Mouse (Mus musculus) c-Kit-positive CD71-positive TER-119-negative erythroid progenitor cells, embryonic 14.5 days (primary cell): ENCODE data around the gene Atat1.

Source experiments
- DNase-seq: peaks from one replicate; pipeline ENCODE4 v3.0.0-alpha.2; 2013; ENCODE audit warnings: low read depth

Gene Atat1

DNA sequence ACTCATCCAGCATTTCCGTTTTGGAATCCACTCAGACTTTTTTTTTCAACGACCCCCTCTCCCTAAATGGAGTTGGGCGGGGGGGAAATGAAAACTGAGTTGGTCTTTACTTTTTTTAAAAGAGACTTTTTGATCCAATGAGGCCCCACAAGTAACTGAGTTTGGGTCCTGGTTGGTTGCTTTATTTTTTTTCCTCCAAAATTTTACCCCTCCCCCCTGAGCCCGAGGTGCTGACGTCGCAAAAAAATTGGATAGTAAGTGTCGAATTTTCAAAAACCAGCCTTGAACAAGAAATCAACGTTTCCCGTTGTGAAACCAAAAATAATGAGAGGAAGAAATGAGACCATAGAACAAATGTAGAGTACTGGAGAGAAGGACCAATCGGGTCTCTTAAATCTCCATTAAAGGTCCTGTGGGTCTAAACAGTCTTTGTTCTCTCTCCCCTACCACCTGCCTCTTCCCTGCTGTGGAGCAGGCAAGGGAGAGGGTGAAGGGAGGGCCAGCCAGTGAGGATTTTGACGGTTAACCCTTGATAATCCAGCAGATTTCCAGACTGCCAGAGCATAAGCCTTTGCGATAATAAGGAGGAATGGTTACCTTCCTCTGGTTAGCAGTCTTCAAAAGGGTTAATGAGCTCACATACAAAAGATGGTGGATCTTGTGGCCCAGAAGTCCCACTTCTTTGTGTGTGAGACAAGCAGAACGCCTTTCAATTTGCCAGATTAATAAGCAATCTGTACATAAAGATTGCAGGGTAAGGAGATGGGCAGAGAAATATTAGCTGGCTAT is 7.8 kb upstream of the Atat1 start:
- DNase-seq, result peak; percentile 63

- no peak for DNase-seq
Measured at GRCm38 (mm10) chr17:35917143-35917462, 7.2 kb upstream of the Atat1 start.

- peak; percentile 96 for DNase-seq
Measured at GRCm38 (mm10) chr17:35916297-35917142, 6.6 kb upstream of the Atat1 start, which contains the start of the genes Mrps18b and Ppp1r10. Mrps18b (minus strand) TSS chr17:35916389. Ppp1r10 (plus strand) TSS chr17:35916434.

GRCm38 (mm10) chr17:35915538-35916296 is 5.8 kb upstream of the Atat1 start:
- no peak for DNase-seq

GRCm38 (mm10) chr17:35914975-35915374 is 5.1 kb upstream of the Atat1 start:
- DNase-seq, result no peak

DNA sequence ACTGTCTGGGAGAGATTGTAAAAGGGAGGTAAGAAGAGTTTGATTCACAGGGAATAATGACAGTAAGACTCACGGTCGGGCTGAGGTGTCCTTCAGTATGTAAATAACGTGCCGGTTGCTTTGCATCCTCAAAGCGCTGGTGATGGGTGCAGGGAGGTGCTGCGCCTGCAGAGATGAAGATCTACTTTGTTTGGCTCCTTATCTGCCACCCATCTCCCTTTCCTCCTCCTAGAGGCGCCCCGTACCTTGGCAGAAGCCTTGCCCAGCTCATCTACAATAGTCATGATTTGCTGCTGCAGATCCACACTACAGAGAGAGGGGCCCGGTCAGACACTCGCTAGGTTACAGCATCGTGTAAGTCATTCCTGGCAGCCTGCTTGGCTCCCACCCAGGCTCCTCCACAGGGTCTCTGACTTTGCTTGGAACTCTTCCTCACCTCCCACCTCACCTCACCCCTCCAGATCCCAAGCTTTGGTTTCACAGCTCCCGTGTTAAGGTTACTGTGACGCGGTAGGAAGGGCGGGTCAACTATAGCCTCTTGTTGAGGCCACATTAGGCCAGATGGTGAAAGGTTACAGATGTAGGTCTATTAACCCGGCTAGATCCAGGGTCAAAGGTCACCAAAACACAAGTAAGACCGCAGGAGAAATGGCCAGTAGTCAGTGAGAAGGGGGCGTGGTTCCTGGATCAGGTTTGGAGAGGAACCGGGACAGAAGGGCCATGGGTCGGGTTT is 523 bp downstream of the Atat1 start:
- DNase-seq, result no peak

DNA sequence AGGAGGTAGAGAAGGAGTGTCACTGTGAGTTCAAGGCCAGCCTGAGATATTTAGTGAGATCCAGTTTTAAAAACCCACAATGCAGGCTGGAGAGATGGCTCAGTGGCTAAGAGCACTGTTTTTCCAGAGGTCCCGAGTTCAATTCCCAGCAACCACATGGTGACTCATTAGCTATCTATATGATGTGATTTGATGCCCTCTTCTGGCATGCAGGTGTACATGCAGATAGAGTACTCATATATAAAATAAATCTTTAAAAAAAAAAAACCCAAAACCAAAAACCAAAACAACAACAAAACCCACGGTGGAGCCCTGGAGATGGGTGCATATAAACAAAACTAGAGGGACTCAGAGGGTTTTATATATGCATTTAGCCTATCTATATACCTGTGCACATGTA is 2.3 kb downstream of the Atat1 start:
- no peak for DNase-seq

GRCm38 (mm10) chr17:35905587-35905986 is 4.3 kb downstream of the Atat1 start:
- no peak for DNase-seq

DNA sequence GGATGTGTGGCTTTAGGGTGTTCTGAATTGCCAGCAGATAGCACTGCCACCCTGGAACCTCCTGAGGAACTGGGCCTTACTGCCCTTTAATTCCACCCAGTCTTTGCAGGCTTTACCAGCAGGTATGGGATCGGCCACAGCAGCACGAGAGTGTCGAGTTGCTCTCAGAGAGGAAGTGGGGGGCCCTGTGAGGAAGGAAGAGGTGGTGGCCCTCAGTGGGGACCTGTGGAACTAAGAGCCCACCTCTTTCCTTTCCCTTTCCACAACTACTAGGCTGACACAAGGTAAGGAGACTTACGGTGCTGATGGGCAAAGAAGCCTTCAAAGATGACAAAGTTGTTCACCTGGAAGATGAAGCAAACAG is 5.9 kb downstream of the Atat1 start:
- DNase-seq, result no peak

DNA sequence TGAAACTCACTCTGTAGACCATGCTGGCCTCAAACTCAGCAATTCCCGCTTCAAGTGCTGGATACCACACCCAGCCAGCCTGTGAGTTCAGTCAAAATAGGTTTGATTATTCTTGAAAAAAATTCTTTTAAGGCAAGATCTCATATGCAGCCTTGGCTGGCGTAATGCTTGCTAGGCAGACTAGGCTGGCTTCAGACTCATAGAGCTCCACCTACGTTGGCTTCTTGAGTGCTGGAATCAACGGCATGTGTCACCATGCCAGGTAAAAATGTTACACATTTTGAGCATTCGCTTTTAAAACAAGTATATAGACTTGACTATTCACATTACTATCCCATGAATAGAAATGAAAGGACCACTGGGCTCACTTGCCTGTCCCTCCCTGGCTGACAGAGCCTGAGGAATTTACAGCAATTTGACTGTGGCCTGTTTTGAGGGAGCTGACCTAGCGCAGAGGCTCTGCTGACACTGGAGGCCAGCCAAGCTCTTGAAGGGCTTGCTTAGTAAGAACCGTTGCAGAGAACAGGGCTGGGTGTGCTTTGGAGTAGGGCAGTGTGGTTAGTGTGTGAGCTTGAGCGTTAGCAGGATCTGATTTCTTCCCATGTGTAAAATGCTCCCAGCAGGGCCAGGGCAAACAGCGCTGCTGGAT is 6.4 kb downstream of the Atat1 start:
- DNase-seq, result no peak

DNA sequence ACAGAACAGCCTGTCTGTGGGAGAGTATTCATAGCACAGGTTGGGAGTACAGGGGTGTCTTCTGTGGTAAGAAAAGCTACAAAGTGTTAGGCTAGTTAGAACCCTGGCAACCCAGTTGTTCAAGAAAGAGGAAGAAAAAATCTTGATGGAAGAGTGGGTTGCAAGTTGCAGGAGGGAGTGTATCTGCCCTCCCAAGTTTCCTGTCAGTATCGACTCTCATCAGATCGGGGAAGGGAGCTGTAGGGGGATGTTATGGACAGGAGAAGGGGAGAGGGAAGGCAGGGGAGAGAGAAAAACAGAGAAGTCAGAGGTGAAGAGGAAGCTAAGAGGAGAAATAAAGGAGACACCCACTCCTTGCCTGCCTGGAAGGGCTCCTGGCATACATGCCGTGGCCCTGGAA is 9.2 kb downstream of the Atat1 start:
- DNase-seq, result no peak

- no peak for DNase-seq
Measured at GRCm38 (mm10) chr17:35897644-35898573, 12.0 kb downstream of the Atat1 start.

- DNase-seq, result peak; percentile 82
Measured at GRCm38 (mm10) chr17:35896781-35897643, 12.9 kb downstream of the Atat1 start, which contains the start of gene 2310061I04Rik. 2310061I04Rik (minus strand) TSS chr17:35897431.

- no peak for DNase-seq
Measured at GRCm38 (mm10) chr17:35887725-35888124, 22.1 kb downstream of the Atat1 start.

DNA sequence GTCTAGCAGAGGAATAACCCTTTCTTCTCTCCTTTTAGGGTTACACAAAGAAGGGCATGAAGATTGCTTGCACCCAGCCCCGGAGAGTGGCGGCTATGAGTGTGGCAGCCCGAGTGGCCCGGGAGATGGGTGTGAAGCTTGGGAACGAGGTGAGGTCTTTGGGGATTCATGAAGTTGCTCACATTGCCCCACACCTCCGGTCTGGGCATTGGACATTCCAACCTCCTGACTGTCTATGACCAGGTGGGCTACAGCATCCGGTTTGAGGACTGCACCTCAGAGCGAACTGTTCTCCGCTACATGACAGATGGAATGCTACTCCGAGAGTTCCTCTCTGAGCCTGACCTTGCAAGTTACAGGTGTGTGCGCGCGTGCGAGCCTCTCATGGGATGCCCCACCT is 26.1 kb downstream of the Atat1 start:
- DNase-seq, result no peak

DNA sequence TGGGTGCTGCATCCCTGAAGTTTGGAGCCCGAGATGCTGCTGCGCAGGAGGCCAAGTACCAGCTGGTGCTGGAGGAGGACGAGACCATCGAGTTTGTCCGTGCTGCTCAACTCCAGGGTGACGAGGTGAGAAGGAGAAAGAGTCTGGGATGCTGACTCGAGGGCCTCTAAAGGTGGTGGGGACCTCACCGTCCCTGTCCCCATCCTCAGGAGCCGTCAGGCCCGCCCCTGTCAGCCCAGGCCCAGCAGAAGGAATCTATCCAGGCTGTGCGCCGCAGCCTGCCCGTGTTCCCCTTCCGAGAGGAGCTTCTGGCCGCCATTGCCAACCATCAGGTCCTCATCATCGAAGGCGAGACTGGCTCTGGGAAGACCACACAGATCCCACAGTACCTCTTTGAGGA is 27.0 kb downstream of the Atat1 start:
- no peak for DNase-seq

GRCm38 (mm10) chr17:35879245-35880057 is 30.4 kb downstream of the Atat1 start, which contains the start of gene Dhx16:
Dhx16 (plus strand) TSS chr17:35879819.
- peak; percentile 96 for DNase-seq

DNA sequence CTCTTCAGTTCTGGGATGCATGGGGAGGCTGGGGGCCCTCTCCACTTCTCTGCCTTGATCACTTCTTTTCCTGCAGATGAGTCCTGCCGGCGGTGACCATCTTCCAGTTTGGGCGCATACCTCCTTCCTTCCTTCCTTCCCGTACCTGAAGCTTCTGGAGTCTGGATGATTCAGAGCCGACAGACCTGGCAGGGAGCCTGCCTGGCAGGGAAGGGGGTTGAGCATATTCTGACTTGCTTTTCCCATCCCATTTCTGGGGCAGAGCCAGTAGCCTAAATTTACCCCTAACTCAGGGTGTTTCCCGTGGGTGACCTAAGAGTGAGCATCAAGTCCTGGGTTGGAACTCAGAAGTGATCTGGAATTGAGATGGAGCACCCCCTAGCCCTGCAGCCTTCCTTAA is 35.2 kb downstream of the Atat1 start:
- DNase-seq, result no peak
